Mouse (Mus musculus) C2C12 (cell line): ENCODE measurements around the gene Afmid.

Source experiments
- CEBPB ChIP-seq: IDR thresholded peaks from one replicate; pipeline ENCODE4 v1.6.1; 2011; ENCODE audit warnings: low read depth, mild to moderate bottlenecking, control low read depth, moderate library complexity
- CTCF ChIP-seq: IDR thresholded peaks from one replicate; pipeline ENCODE4 v1.5.1; 2011; ENCODE audit not compliant: control insufficient read depth, insufficient read depth, insufficient read length
- FOSL1 ChIP-seq: IDR thresholded peaks from one replicate; pipeline ENCODE4 v1.8.0; 2011; ENCODE audit warnings: mild to moderate bottlenecking, low read length; ENCODE audit not compliant: poor library complexity, insufficient read depth, severe bottlenecking
- MAX ChIP-seq: IDR thresholded peaks from one replicate; pipeline ENCODE4 v1.6.1; 2011; ENCODE audit warnings: mild to moderate bottlenecking, control low read depth
- MYOD1 ChIP-seq: IDR thresholded peaks from one replicate; pipeline ENCODE4 v1.6.1; 2011; ENCODE audit warnings: low read depth; ENCODE audit not compliant: control insufficient read depth, insufficient read length
- MYOG ChIP-seq: IDR thresholded peaks from one replicate; pipeline ENCODE4 v1.6.1; 2011; ENCODE audit not compliant: control insufficient read depth, insufficient read length; ENCODE audit errors: extremely low read depth
- USF1 ChIP-seq: IDR thresholded peaks from one replicate; pipeline ENCODE4 v1.6.1; 2011; ENCODE audit warnings: low read depth, mild to moderate bottlenecking, control low read depth, moderate library complexity

- TF ChIP-seq CTCF (no peak), USF1 (no peak), MYOD1 (no peak), CEBPB (no peak), MAX (no peak), MYOG (no peak), FOSL1 (no peak)
These were observed 62.6 kb downstream of the Afmid start for GRCm38 (mm10) chr11:117888168-117888852.
